Mouse (Mus musculus): ENCODE measurements around the gene Gm21887.
"Not testable (repeated sequence)": the region's sequence is repeated elsewhere in the genome, so short reads cannot be mapped to it uniquely, and the experiment has no call there.

- not testable (repeated sequence) for TF ChIP-seq CTCF (IDR thresholded peaks at IDR 0.05; ENCODE audit: low read depth); EP300 (optimal IDR thresholded peaks at IDR 0.05)
Measured at GRCm38 (mm10) chrX:170014038-170014437, 4.6 kb downstream of the Gm21887 start.

Measured in stomach, postnatal 0 days (tissue).